Mouse (Mus musculus) kidney, postnatal 0 days (tissue): ENCODE results near the gene P2rx2. TPM values are rescaled to one million over a fixed set of nuclear protein-coding genes. Genes with fewer than 3 reads are reported as not detected.

Source experiments
- ATAC-seq: fragments of 200-750 bp; cut with Nextera tagmentation; replicated peaks from 2 replicates; pipeline ENCODE4 v1.8.0; 2017; ENCODE audit warnings: low read depth, moderate number of reproducible peaks, moderate TSS enrichment, moderate library complexity; ENCODE audit not compliant: low FRiP score
- DNase-seq: peaks from one replicate; pipeline ENCODE4 v3.0.0-alpha.2; 2016; ENCODE audit warnings: low spot score
- H3K27ac ChIP-seq: fragments of 300-500 bp; sonication (generic); 2 replicates; pipeline ENCODE4 v1.5.1; 2014; ENCODE audit warnings: mild to moderate bottlenecking
- H3K27me3 ChIP-seq: fragments of 300-500 bp; sonication (generic); 2 replicates; pipeline ENCODE4 v1.6.1; 2014; ENCODE audit warnings: low read length, mixed read lengths; ENCODE audit not compliant: insufficient read depth
- H3K36me3 ChIP-seq: fragments of 300-500 bp; sonication (generic); 2 replicates; pipeline ENCODE4 v1.6.1; 2014; ENCODE audit warnings: low read length, mixed read lengths; ENCODE audit not compliant: insufficient read depth
- H3K4me1 ChIP-seq: fragments of 300-500 bp; sonication (generic); replicated peaks from 2 replicates; pipeline ENCODE4 v1.6.1; 2014; ENCODE audit warnings: antibody characterized with exemption, low read length, mixed read lengths; ENCODE audit not compliant: insufficient read depth
- H3K4me2 ChIP-seq: fragments of 300-500 bp; sonication (generic); 2 replicates; pipeline ENCODE4 v1.6.1; 2014; ENCODE audit warnings: mild to moderate bottlenecking, low read length, moderate library complexity, mixed read lengths
- H3K4me3 ChIP-seq: fragments of 300-500 bp; sonication (generic); replicated peaks from 2 replicates; pipeline ENCODE4 v1.5.1; 2014; ENCODE audit warnings: low read depth, low read length
- H3K9ac ChIP-seq: fragments of 300-500 bp; sonication (generic); 2 replicates; pipeline ENCODE4 v1.6.1; 2014; ENCODE audit warnings: low read depth, low read length
- H3K9me3 ChIP-seq: fragments of 300-500 bp; sonication (generic); replicated peaks from 2 replicates; pipeline ENCODE4 v1.6.1; 2016; ENCODE audit warnings: low read length, inconsistent platforms, mixed read lengths
- CTCF ChIP-seq: IDR thresholded peaks from 2 replicates; pipeline ENCODE4 v1.5.1; 2016; ENCODE audit warnings: antibody characterized with exemption, low read depth, mild to moderate bottlenecking, moderate library complexity
- WGBS: fragments of 180-500 bp; shearing (Covaris S2); extraction: QIAGEN DNeasy Blood & Tissue Kit; methylation state at CpG from one replicate; pipeline ENCODE4 v1.1.7; 2014; 5-methylcytosine and 5-hydroxymethylcytosine counted together
- polyA plus RNA-seq: library from polyadenylated mRNA; unstranded; fragments of >200 nt; fragmentation: Nextera tagmentation; extraction: Ambion mirVana; gene quantifications from 2 replicates; pipeline ENCODE4 v1.2.1, GENCODE M21; 2015

The P2rx2 gene
- polyA plus RNA-seq, 1 experiment from 2014 or later, result 0.64 TPM

- Histone ChIP-seq H3K9me3 (no peaks in the 10 kb centered on the region), H3K4me3 (peak overlapping the region; percentile 40), H3K36me3 (0 out of 2 replicates have a peak, but pooled peaks cover 7% of the 10 kb centered on the region), H3K27me3 (no peaks in the 10 kb centered on the region), H3K4me1 (0 out of 2 replicates have a peak, but pooled peaks cover 3% of the 10 kb centered on the region), H3K27ac (no peak overlapping the region), H3K9ac (peak overlapping the region; percentile 49), H3K4me2 (peak overlapping the region; percentile 64)
- DNase-seq, result peak; percentile 83
- peak; percentile 79 for ATAC-seq
- peak; percentile 34; the same call in 1 of the 2 replicates for TF ChIP-seq CTCF
- WGBS, result 2% methylated on average over 67 of the region's 72 CpGs
These were observed 20.3 kb upstream of the P2rx2 start for GRCm38 (mm10) chr5:110363179-110363821.

GRCm38 (mm10) chr5:110362813-110363178 lies 19.8 kb upstream of the P2rx2 start:
- WGBS, result 1% methylated on average over 28 of the region's 28 CpGs
- no peak for ATAC-seq
- TF ChIP-seq CTCF, result no peak
- Histone ChIP-seq H3K4me2 (peak overlapping the region; percentile 64), H3K9me3 (no peaks in the 10 kb centered on the region), H3K9ac (peak overlapping the region; percentile 49), H3K36me3 (0 out of 2 replicates have a peak, but pooled peaks cover 4% of the 10 kb centered on the region), H3K4me1 (0 out of 2 replicates have a peak, but pooled peaks cover 3% of the 10 kb centered on the region), H3K4me3 (peak overlapping the region; percentile 40), H3K27me3 (no peaks in the 10 kb centered on the region), H3K27ac (no peak overlapping the region)
- DNase-seq, result no peak

GRCm38 (mm10) chr5:110361465-110361864 lies 18.5 kb upstream of the P2rx2 start:
- Histone ChIP-seq H3K4me3 (no peak overlapping the region), H3K36me3 (no peaks in the 10 kb centered on the region), H3K9ac (no peak overlapping the region), H3K27ac (no peak overlapping the region), H3K4me1 (0 out of 2 replicates have a peak, but pooled peaks cover 3% of the 10 kb centered on the region), H3K27me3 (no peaks in the 10 kb centered on the region), H3K4me2 (no peak overlapping the region), H3K9me3 (no peaks in the 10 kb centered on the region)
- no peak for ATAC-seq
- 83% methylated on average over 6 of the region's 6 CpGs for WGBS
- TF ChIP-seq CTCF, result no peak
- DNase-seq, result no peak

- Histone ChIP-seq H3K4me3 (no peak overlapping the region), H3K9ac (no peak overlapping the region), H3K4me2 (no peak overlapping the region), H3K36me3 (no peaks in the 10 kb centered on the region), H3K4me1 (no peaks in the 10 kb centered on the region), H3K27me3 (no peaks in the 10 kb centered on the region), H3K27ac (no peak overlapping the region), H3K9me3 (no peaks in the 10 kb centered on the region)
- TF ChIP-seq CTCF, result peak; percentile 93
- 31% methylated on average over 8 of the region's 9 CpGs for WGBS
- DNase-seq (peak; percentile 83), ATAC-seq (no peak)
These were observed 14.6 kb upstream of the P2rx2 start for GRCm38 (mm10) chr5:110357531-110358179.

- peak; percentile 50 for DNase-seq
- 12% methylated on average over 7 of the region's 7 CpGs for WGBS
- Histone ChIP-seq H3K27me3 (no peaks in the 10 kb centered on the region), H3K36me3 (no peaks in the 10 kb centered on the region), H3K4me2 (no peak overlapping the region), H3K27ac (no peak overlapping the region), H3K9me3 (no peaks in the 10 kb centered on the region), H3K4me1 (no peaks in the 10 kb centered on the region), H3K4me3 (no peak overlapping the region), H3K9ac (no peak overlapping the region)
- peak; percentile 68 for TF ChIP-seq CTCF
- no peak; the same call in 1 of the 2 replicates for ATAC-seq
These were observed 11.7 kb upstream of the P2rx2 start for GRCm38 (mm10) chr5:110354716-110355115.

GRCm38 (mm10) chr5:110347006-110347405 lies 4.0 kb upstream of the P2rx2 start:
- no peak overlapping the region for H3K27ac ChIP-seq
- no peak for ATAC-seq

More at GRCm38 (mm10) chr5:110347006-110347405, 4.0 kb upstream of the P2rx2 start:
- no peak for DNase-seq
- Histone ChIP-seq H3K4me2 (no peak overlapping the region), H3K4me1 (0 out of 2 replicates have a peak, but pooled peaks cover 11% of the 10 kb centered on the region), H3K36me3 (no peaks in the 10 kb centered on the region), H3K27me3 (peaks cover 6% of the 10 kb centered on the region; the same call in 1 of the 2 replicates), H3K9me3 (no peaks in the 10 kb centered on the region), H3K9ac (no peak overlapping the region), H3K4me3 (no peak overlapping the region)
- no peak for TF ChIP-seq CTCF
- 70% methylated on average over 8 of the region's 8 CpGs for WGBS
